Mouse (Mus musculus) left cerebral cortex, adult 6 months (tissue): ENCODE measurements around the gene Efhd1. TPM values are rescaled to one million over a fixed set of nuclear protein-coding genes. Genes with fewer than 3 reads are reported as not detected.

Experiments
- long read RNA-seq, 2 experiments: library from polyadenylated mRNA; unstranded; transcript quantifications; one replicate each; pipeline ENCODE4 v2.0.0; 2019 to 2020
- polyA plus RNA-seq: library from polyadenylated mRNA; unstranded; fragments of <200 nt; fragmentation: Nextera tagmentation; gene quantifications from 2 replicates; pipeline ENCODE4 v1.2.3, GENCODE M21; 2021

The Efhd1 gene
- 16.3 and 22.3 TPM in 2 replicates for polyA plus RNA-seq
- long read RNA-seq, experiment 1, transcript Efhd1-201 (4 exons, 1,854 nt): major isoform, 69 of 80 reads
- long read RNA-seq, experiment 1, transcript Efhd1-202 (5 exons, 1,726 nt): minor isoform, 9 of 80 reads
- long read RNA-seq, experiment 1, partial matches to known transcripts: 0 of 80 reads
- long read RNA-seq, experiment 1, other reads (novel, unspliced or antisense): 2 of 80 reads
- long read RNA-seq, experiment 2, transcript Efhd1-201 (4 exons, 1,854 nt): major isoform, 7 of 10 reads
- long read RNA-seq, experiment 2, partial matches to known transcripts: 0 of 10 reads
- long read RNA-seq, experiment 2, other reads (novel, unspliced or antisense): 1 of 10 reads

GRCm38 (mm10) chr1:87264134-87265006 lies at the start of gene Efhd1:
Gene Efhd1 (plus strand): TSS chr1:87264363.

DNA sequence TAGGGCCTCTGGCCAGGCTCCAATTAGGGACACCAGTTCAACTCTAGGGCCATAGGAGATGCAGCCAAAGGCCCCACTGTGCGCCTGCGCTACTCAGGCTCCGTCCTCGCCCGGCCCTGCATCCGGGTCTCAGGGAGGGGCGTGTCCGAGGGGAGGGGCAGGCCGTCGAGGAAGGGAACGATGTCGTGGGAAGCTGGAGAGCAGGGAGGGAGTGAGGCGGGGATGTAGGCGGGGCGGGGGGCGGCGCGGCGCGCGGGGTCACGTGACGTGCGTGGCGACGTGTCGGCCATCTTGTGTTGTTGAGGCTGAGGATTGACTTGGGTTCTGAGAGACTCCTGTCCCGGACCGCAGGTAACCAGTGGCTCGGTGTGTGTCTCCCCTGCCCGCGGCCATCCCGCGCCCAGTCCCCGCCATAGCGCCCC lies 62.6 kb downstream of the Efhd1 start, which contains the start of gene Gigyf2:
Gene Gigyf2, plus strand, starts transcription at position 257 of the 422 bp plus-strand sequence.

Other genes starting within 250 kb of the Efhd1 start
- gene Alppl2, start 174.4 kb upstream of the Efhd1 start, polyA plus RNA-seq: not detected in 2 replicates
- gene Alpi, start 162.8 kb upstream of the Efhd1 start, polyA plus RNA-seq: not detected in 2 replicates
- not detected in 2 replicates for gene Akp3, start 139.4 kb upstream of the Efhd1 start, polyA plus RNA-seq
- 6.9 and 9.6 TPM in 2 replicates for gene Ecel1, start 107.8 kb upstream of the Efhd1 start, polyA plus RNA-seq
- gene Prss56, start 81.0 kb upstream of the Efhd1 start, polyA plus RNA-seq: 0.74 TPM in 2 replicates
- not detected in 2 replicates for gene Chrnd, start 73.8 kb upstream of the Efhd1 start, polyA plus RNA-seq
- 0.04 TPM in 1 of 2 replicates, not detected in the other for gene Chrng, start 59.7 kb upstream of the Efhd1 start, polyA plus RNA-seq
- gene Eif4e2, start 50.4 kb upstream of the Efhd1 start, polyA plus RNA-seq: 33.1 and 34.1 TPM in 2 replicates
- gene Gigyf2, start 62.6 kb downstream of the Efhd1 start, polyA plus RNA-seq: 21.6 and 28.4 TPM in 2 replicates
- 5.0 and 6.0 TPM in 2 replicates for gene Kcnj13, start 130.4 kb downstream of the Efhd1 start, polyA plus RNA-seq
- 2.0 and 3.5 TPM in 2 replicates for gene Snorc, start 205.9 kb downstream of the Efhd1 start, polyA plus RNA-seq
- gene Neu2, start 245.5 kb downstream of the Efhd1 start, polyA plus RNA-seq: 9.8 and 10.0 TPM in 2 replicates